Mouse (Mus musculus): Measurements from ENCODE around the gene Lipa.

Lipa gene

DNA sequence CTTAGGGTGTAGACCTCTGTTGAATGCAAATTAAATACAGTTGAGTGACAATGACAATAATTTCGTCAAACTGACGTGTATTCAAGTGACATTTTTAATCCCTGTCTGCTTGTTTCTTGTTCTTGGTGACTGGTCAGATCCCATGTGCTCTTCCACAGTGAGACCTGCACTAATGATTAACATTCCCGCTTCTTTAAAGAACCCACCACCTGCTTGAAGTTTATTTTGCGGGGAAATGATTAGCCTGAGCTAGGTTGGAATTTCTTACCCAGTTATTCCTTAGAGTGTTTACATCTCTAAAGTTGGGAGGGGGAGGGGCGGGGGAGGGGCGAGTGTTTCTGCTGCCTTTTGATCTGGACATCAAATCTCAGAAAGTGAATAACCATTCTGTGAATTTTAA, 59.1 kb downstream of the Lipa start:
- DNase-seq (ENCODE audit: low read depth, low spot score), result no peak

DNA sequence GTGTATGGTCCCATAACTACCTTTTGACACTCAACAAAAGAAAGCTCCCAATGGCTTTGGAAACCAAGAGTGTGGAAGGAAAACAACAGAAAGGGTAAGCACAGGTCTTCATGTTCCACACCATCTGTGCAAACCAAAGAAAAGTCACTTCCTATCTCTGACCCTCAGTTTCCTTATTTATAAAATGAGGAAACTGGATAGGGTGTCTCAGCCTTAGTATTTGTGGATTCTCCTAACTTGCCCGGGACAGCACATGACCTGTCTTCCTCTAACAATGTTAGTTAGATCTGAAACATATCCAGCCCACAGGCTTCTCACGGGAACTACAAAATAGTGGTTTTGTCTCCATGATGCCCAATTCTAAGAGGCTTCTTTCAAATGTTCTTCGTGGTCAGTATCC, 62.8 kb downstream of the Lipa start:
- DNase-seq (ENCODE audit: low read depth, low spot score), result no peak

DNA sequence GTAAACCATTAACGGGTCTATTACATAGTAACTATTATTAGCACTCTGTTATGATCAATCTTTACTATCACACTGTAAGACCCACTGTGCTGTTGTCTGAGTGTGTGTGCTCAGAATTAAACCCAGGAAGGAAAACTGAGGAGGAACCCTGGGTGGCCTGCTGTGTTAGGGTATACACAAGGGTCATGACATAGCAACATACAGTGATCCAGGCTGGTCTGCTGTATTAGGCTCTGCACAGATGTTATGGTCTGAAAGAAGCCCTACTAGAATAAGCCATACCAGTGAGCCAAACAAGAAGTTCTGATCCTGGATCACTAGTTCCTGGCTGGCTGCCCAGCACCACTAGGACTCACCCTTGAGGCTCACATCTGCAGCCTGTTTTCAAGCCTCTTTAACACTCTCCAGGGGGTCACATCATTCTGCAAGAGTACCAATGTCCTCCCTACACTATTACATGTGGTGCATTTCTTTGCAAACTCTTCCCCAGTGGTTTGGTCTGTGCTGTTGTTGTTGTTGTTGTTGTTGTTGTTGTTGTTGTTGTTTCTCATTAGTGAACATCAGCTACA, 65.7 kb downstream of the Lipa start:
- no peak for DNase-seq (ENCODE audit: low read depth, low spot score)

DNA sequence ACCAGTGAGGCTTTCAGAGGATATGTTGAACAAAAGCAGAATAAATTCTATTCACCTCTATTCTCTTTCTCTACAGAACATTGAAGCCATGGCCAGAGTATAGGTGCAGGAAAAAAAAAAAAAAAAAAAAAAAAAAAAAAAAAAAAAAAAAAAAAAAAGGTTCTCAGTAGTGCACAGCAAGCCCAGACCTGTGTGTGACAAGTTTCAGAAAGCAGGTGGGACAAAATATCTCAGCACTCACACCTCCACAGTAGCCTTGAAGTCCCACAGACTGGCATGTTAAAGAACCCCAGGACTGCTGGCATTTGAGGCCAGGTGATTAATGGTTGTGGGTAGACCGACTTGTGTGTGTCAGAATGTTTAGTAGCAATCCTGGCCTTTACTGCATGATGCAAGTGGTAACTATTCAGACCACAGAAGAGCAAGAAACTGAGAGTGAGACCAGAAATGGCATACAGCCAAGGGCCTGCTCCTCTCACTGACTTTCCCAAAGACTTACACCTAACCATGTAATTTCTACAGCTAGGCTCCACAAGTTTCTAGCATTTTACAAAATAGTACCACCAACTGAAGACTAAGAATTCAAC, 76.4 kb downstream of the Lipa start:
- DNase-seq (ENCODE audit: low read depth, low spot score), result no peak

DNA sequence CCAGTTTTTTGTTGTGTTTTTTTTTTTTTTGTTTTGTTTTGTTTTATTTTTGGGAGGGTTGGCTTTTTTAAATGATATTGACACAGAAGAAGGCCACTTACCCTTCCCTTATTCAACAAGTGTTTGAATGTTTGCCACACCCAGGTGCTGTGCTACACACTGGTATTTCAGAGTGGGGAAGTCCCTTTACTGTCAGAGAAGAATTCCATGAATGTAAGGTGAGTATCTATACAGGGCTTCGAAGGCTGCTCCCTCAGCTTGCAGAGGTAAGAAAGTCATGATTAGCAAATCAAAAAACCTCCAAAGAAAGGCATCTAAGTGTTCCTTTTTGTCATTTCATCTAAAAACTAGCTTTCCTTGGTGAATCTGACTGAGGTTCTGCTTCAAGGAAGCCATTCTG, 78.4 kb downstream of the Lipa start:
- DNase-seq (ENCODE audit: low read depth, low spot score), result no peak

DNA sequence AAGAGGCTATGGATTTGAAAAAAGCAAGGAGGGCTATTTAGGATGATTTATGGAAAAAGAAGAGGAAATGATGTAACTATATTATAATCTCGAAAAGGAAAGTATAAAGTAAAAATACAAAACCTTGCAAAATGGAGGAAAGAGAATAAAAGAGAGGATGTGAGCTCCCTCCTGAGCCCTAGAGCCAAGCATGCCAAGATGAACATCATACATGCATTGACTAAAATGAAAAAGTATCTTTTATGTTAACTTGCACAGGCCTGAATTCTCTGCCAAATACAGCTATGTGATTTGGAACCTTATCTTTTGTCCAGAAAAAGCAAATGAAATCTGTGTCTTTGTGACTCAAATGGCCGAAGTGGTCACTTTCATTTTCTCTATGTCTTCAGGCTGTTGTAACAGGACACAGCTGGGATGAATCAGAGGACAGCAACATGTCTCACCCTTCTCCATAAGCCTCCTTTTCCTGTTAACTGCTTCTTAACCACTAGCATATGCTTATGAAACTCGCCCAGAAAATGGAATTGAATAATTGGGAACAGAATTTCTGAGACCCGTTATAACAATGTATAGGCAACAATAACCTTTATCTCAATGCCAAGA, 81.8 kb downstream of the Lipa start:
- no peak for DNase-seq (ENCODE audit: low read depth, low spot score)

DNA sequence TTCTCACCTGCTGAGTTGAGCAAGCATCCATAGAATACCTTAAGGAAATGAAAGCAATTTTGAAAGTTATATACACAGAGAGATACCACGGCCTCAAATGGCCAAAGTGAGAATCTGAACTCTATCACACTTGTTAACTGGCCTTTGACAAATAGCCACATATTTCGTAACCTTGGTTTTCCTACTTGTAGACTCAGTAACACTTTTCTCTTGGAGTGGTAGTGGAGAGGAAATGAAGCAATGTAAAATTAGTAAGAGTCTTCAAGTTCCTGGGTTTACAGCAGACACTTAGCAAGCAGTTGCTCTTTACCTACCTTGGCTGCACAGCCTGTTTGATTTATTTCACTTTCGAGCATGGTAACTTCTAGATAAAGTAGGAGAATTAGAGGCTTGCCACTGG, 82.5 kb downstream of the Lipa start:
- DNase-seq (ENCODE audit: low read depth, low spot score), result no peak
